Mouse (Mus musculus) MEL (cell line): Measurements from ENCODE around the gene Mms22l.

Experiments used
- CHD2 ChIP-seq: IDR thresholded peaks from 2 replicates; pipeline ENCODE4 v1.6.1; 2011; ENCODE audit warnings: low read length, improper control_type of control experiment
- CTCF ChIP-seq, 3 experiments: IDR thresholded peaks in 2 of 3; conservative IDR thresholded peaks in 1 of 3; 2 replicates each; pipeline ENCODE4 v1.5.1; 2011 to 2012; ENCODE audit warnings: low read length in 3 of 3, low read depth in 2 of 3, mild to moderate bottlenecking in 2 of 3, improper control_type of control experiment in 1 of 3, inconsistent platforms in 1 of 3, mixed read lengths in 1 of 3, moderate library complexity in 1 of 3; ENCODE audit not compliant: control insufficient read depth in 1 of 3, insufficient read depth in 1 of 3, poor library complexity in 1 of 3, severe bottlenecking in 1 of 3
- EP300 ChIP-seq, 2 experiments: IDR thresholded peaks; 2 replicates each; pipeline ENCODE4 v1.6.1; 2011; ENCODE audit warnings: improper control_type of control experiment in 2 of 2, low read length in 2 of 2, low read depth in 1 of 2, mild to moderate bottlenecking in 1 of 2
- ETS1 ChIP-seq: IDR thresholded peaks from 2 replicates; pipeline ENCODE4 v1.6.1; 2012; ENCODE audit warnings: low read depth, mild to moderate bottlenecking, inconsistent platforms, low read length, improper control_type of control experiment, moderate library complexity
- GATA1 ChIP-seq: IDR thresholded peaks from 2 replicates; pipeline ENCODE4 v1.6.1; 2011; ENCODE audit warnings: low read depth, low read length, improper control_type of control experiment
- KAT2A ChIP-seq: conservative IDR thresholded peaks from 2 replicates; pipeline ENCODE4 v1.6.1; 2012; ENCODE audit warnings: low read depth, low read length, improper control_type of control experiment, inconsistent platforms
- MXI1 ChIP-seq: IDR thresholded peaks from 2 replicates; pipeline ENCODE4 v1.6.1; 2011; ENCODE audit warnings: mild to moderate bottlenecking, low read depth, low read length, improper control_type of control experiment
- POLR2AphosphoS5 ChIP-seq: IDR thresholded peaks from 2 replicates; pipeline ENCODE4 v1.6.1; 2012; ENCODE audit warnings: low read depth, borderline replicate concordance, mild to moderate bottlenecking, inconsistent platforms, low read length, moderate library complexity, mixed read lengths
- RCOR1 ChIP-seq: IDR thresholded peaks from 2 replicates; pipeline ENCODE4 v1.6.1; 2012; ENCODE audit warnings: low read depth, mild to moderate bottlenecking, inconsistent platforms, low read length, improper control_type of control experiment

- TF ChIP-seq EP300 (IDR thresholded peaks at IDR 0.05; ENCODE audit: low read depth in 1 of 2, low read length in 2 of 2): no peak
- no peak for TF ChIP-seq KAT2A
- no peak for TF ChIP-seq MXI1
- TF ChIP-seq ETS1: no peak
- TF ChIP-seq CTCF (IDR thresholded peaks at IDR 0.05 in 2 of 3, conservative IDR thresholded peaks at IDR 0.05 in 1 of 3; ENCODE audit: control insufficient read depth in 1 of 3, insufficient read depth in 1 of 3, low read depth in 2 of 3, low read length in 3 of 3, poor library complexity in 1 of 3, severe bottlenecking in 1 of 3): no peak
- TF ChIP-seq POLR2AphosphoS5: no peak
- no peak for TF ChIP-seq GATA1
- TF ChIP-seq CHD2: no peak
- no peak for TF ChIP-seq RCOR1
Observed at GRCm38 (mm10) chr4:24583997-24584396, 87.7 kb downstream of the Mms22l start.
